Mouse (Mus musculus) hindbrain, embryonic 15.5 days (tissue): ENCODE results near the gene Slc9a3r2. TPM values are rescaled to one million over a fixed set of nuclear protein-coding genes. Genes with fewer than 3 reads are reported as not detected.
A peak's percentile ranks its signal among the peaks of the same experiment; 100 is the strongest.

Experiments used
- ATAC-seq: fragments of 200-750 bp; cut with Nextera tagmentation; 2 replicates; pipeline ENCODE4 v1.8.0; 2017; ENCODE audit warnings: low read depth, moderate number of reproducible peaks, moderate TSS enrichment; ENCODE audit not compliant: low FRiP score
- H3K27ac ChIP-seq: fragments of 300-500 bp; sonication (generic); replicated peaks from 2 replicates; pipeline ENCODE4 v1.5.1; 2015; ENCODE audit warnings: mild to moderate bottlenecking, inconsistent platforms
- H3K27me3 ChIP-seq: fragments of 300-500 bp; sonication (generic); 2 replicates; pipeline ENCODE4 v1.6.1; 2015; ENCODE audit warnings: control low read depth, inconsistent platforms
- H3K36me3 ChIP-seq: fragments of 300-500 bp; sonication (generic); 2 replicates; pipeline ENCODE4 v1.6.1; 2015; ENCODE audit warnings: control low read depth, inconsistent platforms
- H3K4me1 ChIP-seq: fragments of 300-500 bp; sonication (generic); replicated peaks from 2 replicates; pipeline ENCODE4 v1.6.1; 2015; ENCODE audit warnings: control low read depth, inconsistent platforms
- H3K4me2 ChIP-seq: fragments of 300-500 bp; sonication (generic); 2 replicates; pipeline ENCODE4 v1.6.1; 2015; ENCODE audit warnings: moderate library complexity, mild to moderate bottlenecking, inconsistent platforms
- H3K4me3 ChIP-seq: fragments of 300-500 bp; sonication (generic); 2 replicates; pipeline ENCODE4 v1.5.1; 2015; ENCODE audit warnings: mild to moderate bottlenecking, inconsistent platforms
- H3K9ac ChIP-seq: fragments of 300-500 bp; sonication (generic); 2 replicates; pipeline ENCODE4 v1.6.1; 2015; ENCODE audit warnings: inconsistent platforms
- H3K9me3 ChIP-seq: fragments of 300-500 bp; sonication (generic); 2 replicates; pipeline ENCODE4 v1.6.1; 2016; ENCODE audit warnings: control low read depth, inconsistent platforms
- WGBS: fragments of 180-500 bp; shearing (Covaris S2); methylation state at CpG from one replicate; pipeline ENCODE4 v1.1.7; 2015; 5-methylcytosine and 5-hydroxymethylcytosine counted together
- polyA plus RNA-seq: library from polyadenylated mRNA; unstranded; fragments of >200 nt; fragmentation: Nextera tagmentation; extraction: Ambion mirVana; gene quantifications from 2 replicates; pipeline ENCODE4 v1.2.1, GENCODE M21; 2015

Slc9a3r2 gene
- 55.5 and 57.0 TPM in 2 replicates for polyA plus RNA-seq

- H3K27me3 ChIP-seq: 0 out of 2 replicates have a peak, but pooled peaks cover 7% of the 10 kb centered on the region
- peak; percentile 72 for ATAC-seq
- WGBS: 2% methylated on average over 21 of the region's 41 CpGs
- H3K4me1 ChIP-seq: peaks cover 23% of the 10 kb centered on the region
- peak within 1 kb of the TSS; percentile 72 for H3K4me3 ChIP-seq
- peak within 1 kb of the TSS; percentile 92 for H3K4me2 ChIP-seq
- H3K9me3 ChIP-seq: no peaks in the 10 kb centered on the region
- peak within 1 kb of the TSS; percentile 87 for H3K9ac ChIP-seq
- no peaks in the 10 kb centered on the region for H3K36me3 ChIP-seq
- peak within 1 kb of the TSS; percentile 80 for H3K27ac ChIP-seq
These were observed at the start of gene Slc9a3r2 for GRCm38 (mm10) chr17:24650070-24650616. Gene Slc9a3r2 (minus strand): TSS chr17:24650327.

- Histone ChIP-seq H3K4me2 (no peak overlapping the region), H3K4me1 (peaks cover 19% of the 10 kb centered on the region), H3K27ac (no peak overlapping the region), H3K9ac (no peak overlapping the region), H3K9me3 (no peaks in the 10 kb centered on the region), H3K4me3 (no peak overlapping the region), H3K36me3 (peaks cover 36% of the 10 kb centered on the region), H3K27me3 (no peaks in the 10 kb centered on the region)
- 91% methylated on average over 2 of the region's 2 CpGs for WGBS
- no peak for ATAC-seq
These were observed 49.3 kb upstream of the Slc9a3r2 start for GRCm38 (mm10) chr17:24699473-24699872.

- ATAC-seq: no peak
- Histone ChIP-seq H3K9me3 (no peaks in the 10 kb centered on the region), H3K36me3 (peaks cover 28% of the 10 kb centered on the region), H3K27me3 (no peaks in the 10 kb centered on the region), H3K4me2 (no peak overlapping the region), H3K9ac (no peak overlapping the region), H3K4me3 (no peak overlapping the region), H3K4me1 (peaks cover 23% of the 10 kb centered on the region), H3K27ac (no peak overlapping the region)
- 61% methylated on average over 9 of the region's 9 CpGs for WGBS
These were observed 48.6 kb upstream of the Slc9a3r2 start for GRCm38 (mm10) chr17:24698715-24699114.

- peaks cover 23% of the 10 kb centered on the region for H3K4me1 ChIP-seq
- H3K27me3 ChIP-seq: no peaks in the 10 kb centered on the region
- H3K4me3 ChIP-seq: no peak overlapping the region
- WGBS: 19% methylated on average over 5 of the region's 5 CpGs
- H3K9me3 ChIP-seq: no peaks in the 10 kb centered on the region
- ATAC-seq: no peak
- no peak overlapping the region for H3K4me2 ChIP-seq
- H3K27ac ChIP-seq: no peak overlapping the region
- H3K9ac ChIP-seq: no peak overlapping the region
- H3K36me3 ChIP-seq: peaks cover 31% of the 10 kb centered on the region
These were observed 47.9 kb upstream of the Slc9a3r2 start for GRCm38 (mm10) chr17:24697985-24698384.

GRCm38 (mm10) chr17:24696011-24696697 lies 46.0 kb upstream of the Slc9a3r2 start, which contains the start of the genes Gfer and Noxo1:
Gene Gfer (minus strand): TSS chr17:24696156.
Gene Noxo1 (plus strand): TSS chr17:24696234.
- peak within 1 kb of the TSS; percentile 84 for H3K9ac ChIP-seq
- peak; percentile 91 for ATAC-seq
- peak within 1 kb of the TSS; percentile 59 for H3K4me3 ChIP-seq
- H3K4me1 ChIP-seq: peaks cover 31% of the 10 kb centered on the region
- H3K36me3 ChIP-seq: peaks cover 26% of the 10 kb centered on the region
- H3K27ac ChIP-seq: peak within 1 kb of the TSS; percentile 95
- no peaks in the 10 kb centered on the region for H3K27me3 ChIP-seq
- WGBS: under 1% methylated on average over 55 of the region's 76 CpGs
- no peaks in the 10 kb centered on the region for H3K9me3 ChIP-seq
- H3K4me2 ChIP-seq: peak within 1 kb of the TSS; percentile 67

GRCm38 (mm10) chr17:24695326-24696010 lies 45.3 kb upstream of the Slc9a3r2 start:
- 6% methylated on average over 47 of the region's 51 CpGs for WGBS
- Histone ChIP-seq H3K4me2 (peak overlapping the region; percentile 67), H3K27ac (peak overlapping the region; percentile 95)

GRCm38 (mm10) chr17:24692385-24692784 lies 42.3 kb upstream of the Slc9a3r2 start:
- Histone ChIP-seq H3K4me1 (peaks cover 58% of the 10 kb centered on the region), H3K9me3 (no peaks in the 10 kb centered on the region), H3K36me3 (0 out of 2 replicates have a peak, but pooled peaks cover 12% of the 10 kb centered on the region), H3K4me3 (no peak overlapping the region), H3K27ac (no peak overlapping the region), H3K27me3 (peaks cover 7% of the 10 kb centered on the region), H3K9ac (no peak overlapping the region), H3K4me2 (no peak overlapping the region)
- 88% methylated on average over 5 of the region's 5 CpGs for WGBS
- ATAC-seq: no peak

More at GRCm38 (mm10) chr17:24695326-24696010, 45.3 kb upstream of the Slc9a3r2 start:
- Histone ChIP-seq H3K9ac (peak overlapping the region; percentile 84), H3K4me1 (peaks cover 38% of the 10 kb centered on the region), H3K27me3 (no peaks in the 10 kb centered on the region), H3K4me3 (peak overlapping the region; percentile 59), H3K36me3 (peaks cover 20% of the 10 kb centered on the region), H3K9me3 (no peaks in the 10 kb centered on the region)
- peak; percentile 40 for ATAC-seq

GRCm38 (mm10) chr17:24689251-24690081 lies 39.3 kb upstream of the Slc9a3r2 start, which contains the start of gene Syngr3:
Gene Syngr3 (minus strand): TSS chr17:24689955.
- no peaks in the 10 kb centered on the region for H3K9me3 ChIP-seq
- H3K27ac ChIP-seq: peak within 1 kb of the TSS; percentile 93
- peak within 1 kb of the TSS; percentile 66 for H3K4me3 ChIP-seq
- peak; percentile 74 for ATAC-seq
- WGBS: 1% methylated on average over 44 of the region's 55 CpGs
- H3K27me3 ChIP-seq: peaks cover 7% of the 10 kb centered on the region
- H3K4me1 ChIP-seq: peaks cover 44% of the 10 kb centered on the region
- H3K36me3 ChIP-seq: peaks cover 12% of the 10 kb centered on the region; the same call in 1 of the 2 replicates
- peak within 1 kb of the TSS; percentile 58 for H3K4me2 ChIP-seq
- H3K9ac ChIP-seq: peak within 1 kb of the TSS; percentile 92

GRCm38 (mm10) chr17:24687599-24687998 lies 37.5 kb upstream of the Slc9a3r2 start:
- no peak for ATAC-seq
- Histone ChIP-seq H3K9me3 (no peaks in the 10 kb centered on the region), H3K27me3 (peaks cover 7% of the 10 kb centered on the region), H3K4me3 (peak overlapping the region; percentile 66), H3K9ac (peak overlapping the region; percentile 3; the same call in 1 of the 2 replicates), H3K4me1 (peaks cover 41% of the 10 kb centered on the region), H3K36me3 (peaks cover 7% of the 10 kb centered on the region; the same call in 1 of the 2 replicates), H3K27ac (no peak overlapping the region), H3K4me2 (peak overlapping the region; percentile 58)
- WGBS: 17% methylated on average over 23 of the region's 23 CpGs

GRCm38 (mm10) chr17:24687146-24687595 lies 37.0 kb upstream of the Slc9a3r2 start:
- Histone ChIP-seq H3K27ac (no peak overlapping the region), H3K4me2 (peak overlapping the region; percentile 58), H3K27me3 (peaks cover 7% of the 10 kb centered on the region), H3K4me3 (peak overlapping the region; percentile 66), H3K9me3 (no peaks in the 10 kb centered on the region), H3K36me3 (peaks cover 3% of the 10 kb centered on the region; the same call in 1 of the 2 replicates), H3K9ac (peak overlapping the region; percentile 3; the same call in 1 of the 2 replicates), H3K4me1 (peaks cover 41% of the 10 kb centered on the region)
- WGBS: 3% methylated on average over 25 of the region's 25 CpGs
- no peak for ATAC-seq

GRCm38 (mm10) chr17:24686514-24686913 lies 36.4 kb upstream of the Slc9a3r2 start:
- peaks cover 5% of the 10 kb centered on the region for H3K36me3 ChIP-seq
- ATAC-seq: no peak
- H3K27ac ChIP-seq: no peak overlapping the region

More at GRCm38 (mm10) chr17:24686514-24686913, 36.4 kb upstream of the Slc9a3r2 start:
- WGBS: 32% methylated on average over 16 of the region's 16 CpGs
- Histone ChIP-seq H3K4me2 (0 out of 2 replicates have a peak overlapping the region, but pooled peaks have one; percentile 14), H3K27me3 (peaks cover 7% of the 10 kb centered on the region), H3K4me3 (no peak overlapping the region), H3K9me3 (no peaks in the 10 kb centered on the region), H3K9ac (no peak overlapping the region), H3K4me1 (peaks cover 36% of the 10 kb centered on the region)
